Mouse (Mus musculus) E14TG2a.4 (cell line): ENCODE measurements around the gene Npc2.

Source experiments
- H3K27me3 ChIP-seq: 2 replicates; pipeline ENCODE4 v1.6.1; 2014; ENCODE audit warnings: low read length, control low read depth; ENCODE audit not compliant: insufficient read depth
- H3K36me3 ChIP-seq: 2 replicates; pipeline ENCODE4 v1.6.1; 2014; ENCODE audit warnings: low read length, control low read depth; ENCODE audit not compliant: insufficient read depth
- H3K4me1 ChIP-seq: replicated peaks from 2 replicates; pipeline ENCODE4 v1.6.1; 2014; ENCODE audit warnings: low read depth, low read length, control low read depth
- H3K4me3 ChIP-seq: replicated peaks from 2 replicates; pipeline ENCODE4 v1.5.1; 2014; ENCODE audit warnings: mild to moderate bottlenecking, low read length
- H3K9me3 ChIP-seq: 2 replicates; pipeline ENCODE4 v1.6.1; 2014; ENCODE audit warnings: low read length, control low read depth
- CTCF ChIP-seq: conservative IDR thresholded peaks from 2 replicates; pipeline ENCODE4 v1.5.1; 2014; ENCODE audit warnings: low read length
- NANOG ChIP-seq: IDR thresholded peaks from 2 replicates; pipeline ENCODE4 v1.6.1; 2014; ENCODE audit warnings: borderline replicate concordance, low read length, mixed read lengths
- POU5F1 ChIP-seq: IDR thresholded peaks from 2 replicates; pipeline ENCODE4 v1.6.1; 2014; ENCODE audit warnings: low read length, borderline replicate concordance

Gene Npc2

GRCm38 (mm10) chr12:84809033-84809432 lies 36.1 kb upstream of the Npc2 start:
- Histone ChIP-seq H3K4me1 (peaks cover 35% of the 10 kb centered on the region), H3K36me3 (no peaks in the 10 kb centered on the region), H3K9me3 (no peaks in the 10 kb centered on the region), H3K27me3 (peaks cover 14% of the 10 kb centered on the region), H3K4me3 (no peak overlapping the region)
- TF ChIP-seq POU5F1 (no peak), CTCF (no peak), NANOG (no peak)

GRCm38 (mm10) chr12:84807351-84807750 lies 34.4 kb upstream of the Npc2 start:
- no peak for TF ChIP-seq NANOG
- no peak for TF ChIP-seq POU5F1
- TF ChIP-seq CTCF = no peak
- peaks cover 35% of the 10 kb centered on the region for H3K4me1 ChIP-seq
- no peaks in the 10 kb centered on the region for H3K9me3 ChIP-seq
- no peak overlapping the region; the same call in 1 of the 2 replicates for H3K4me3 ChIP-seq
- H3K27me3 ChIP-seq = peaks cover 22% of the 10 kb centered on the region
- H3K36me3 ChIP-seq = no peaks in the 10 kb centered on the region

- Histone ChIP-seq H3K4me1 (peaks cover 35% of the 10 kb centered on the region), H3K27me3 (peaks cover 25% of the 10 kb centered on the region), H3K9me3 (no peaks in the 10 kb centered on the region), H3K36me3 (no peaks in the 10 kb centered on the region), H3K4me3 (no peak overlapping the region)
- TF ChIP-seq NANOG (no peak), CTCF (no peak), POU5F1 (no peak)
Observed at GRCm38 (mm10) chr12:84806726-84807125, 33.8 kb upstream of the Npc2 start.

- H3K36me3 ChIP-seq = no peaks in the 10 kb centered on the region
- no peak for TF ChIP-seq CTCF
- TF ChIP-seq POU5F1 = no peak
- TF ChIP-seq NANOG = no peak
- no peak overlapping the region for H3K4me3 ChIP-seq
- peaks cover 25% of the 10 kb centered on the region for H3K27me3 ChIP-seq
- peaks cover 35% of the 10 kb centered on the region for H3K4me1 ChIP-seq
- no peaks in the 10 kb centered on the region for H3K9me3 ChIP-seq
Observed at GRCm38 (mm10) chr12:84806010-84806409, 33.1 kb upstream of the Npc2 start.

- TF ChIP-seq NANOG = no peak
- no peak for TF ChIP-seq CTCF
- TF ChIP-seq POU5F1 = no peak
Observed at GRCm38 (mm10) chr12:84805228-84805842, 32.4 kb upstream of the Npc2 start.

GRCm38 (mm10) chr12:84802625-84803024 lies 29.7 kb upstream of the Npc2 start:
- Histone ChIP-seq H3K27me3 (peaks cover 31% of the 10 kb centered on the region), H3K36me3 (no peaks in the 10 kb centered on the region), H3K9me3 (no peaks in the 10 kb centered on the region), H3K4me1 (peaks cover 28% of the 10 kb centered on the region), H3K4me3 (no peak overlapping the region)
- TF ChIP-seq POU5F1 = no peak
- no peak for TF ChIP-seq CTCF
- no peak for TF ChIP-seq NANOG

More at GRCm38 (mm10) chr12:84805228-84805842, 32.4 kb upstream of the Npc2 start:
- peaks cover 35% of the 10 kb centered on the region for H3K4me1 ChIP-seq
- H3K4me3 ChIP-seq = no peak overlapping the region
- no peaks in the 10 kb centered on the region for H3K36me3 ChIP-seq
- H3K27me3 ChIP-seq = peaks cover 27% of the 10 kb centered on the region
- no peaks in the 10 kb centered on the region for H3K9me3 ChIP-seq

GRCm38 (mm10) chr12:84801532-84802110 lies 28.7 kb upstream of the Npc2 start:
- Histone ChIP-seq H3K27me3 (peaks cover 27% of the 10 kb centered on the region), H3K4me1 (peaks cover 19% of the 10 kb centered on the region), H3K36me3 (no peaks in the 10 kb centered on the region), H3K9me3 (no peaks in the 10 kb centered on the region), H3K4me3 (no peak overlapping the region)
- TF ChIP-seq CTCF = no peak
- TF ChIP-seq POU5F1 = no peak
- no peak for TF ChIP-seq NANOG

GRCm38 (mm10) chr12:84800419-84800818 lies 27.5 kb upstream of the Npc2 start:
- H3K27me3 ChIP-seq = peaks cover 35% of the 10 kb centered on the region
- TF ChIP-seq NANOG (no peak), POU5F1 (no peak), CTCF (no peak)

GRCm38 (mm10) chr12:84799086-84799485 lies 26.1 kb upstream of the Npc2 start:
- no peak for TF ChIP-seq NANOG
- no peak for TF ChIP-seq CTCF
- TF ChIP-seq POU5F1 = no peak
- Histone ChIP-seq H3K36me3 (no peaks in the 10 kb centered on the region), H3K9me3 (no peaks in the 10 kb centered on the region), H3K27me3 (peaks cover 40% of the 10 kb centered on the region), H3K4me1 (no peaks in the 10 kb centered on the region), H3K4me3 (no peak overlapping the region)

More at GRCm38 (mm10) chr12:84800419-84800818, 27.5 kb upstream of the Npc2 start:
- Histone ChIP-seq H3K4me3 (no peak overlapping the region), H3K9me3 (no peaks in the 10 kb centered on the region), H3K36me3 (no peaks in the 10 kb centered on the region), H3K4me1 (peaks cover 7% of the 10 kb centered on the region)
